Mouse (Mus musculus): ENCODE measurements at regions not wholly inside any gene's neighbourhood (a gene's known extent, or its start where the extent isn't known, plus 50 kb on each side); places are given as distances from the start of the nearest gene placed in this dataset.

GRCm38 (mm10) chr12:110154963-110155325 lies 123.9 kb upstream of the Dio3 start:
- TF ChIP-seq EP300 (IDR thresholded peaks at IDR 0.05; ENCODE audit: low read depth) (no peak), CTCF (IDR thresholded peaks at IDR 0.05; ENCODE audit: low read depth) (no peak)

All from liver, postnatal 0 days (tissue).